Mouse (Mus musculus) megakaryocyte-erythroid progenitor cell, adult 5-6 weeks (primary cell): ENCODE results near the gene Gstm2. TPM values are rescaled to one million over a fixed set of nuclear protein-coding genes. Genes with fewer than 3 reads are reported as not detected.
"Not testable (repeated sequence)": the region's sequence is repeated elsewhere in the genome, so short reads cannot be mapped to it uniquely, and the experiment has no call there.

Source experiments
- ATAC-seq: replicated peaks from 2 replicates; pipeline ENCODE4 v1.8.0; 2016; ENCODE audit warnings: mild to moderate bottlenecking, inconsistent platforms; ENCODE audit not compliant: severe bottlenecking, poor library complexity, low FRiP score, low TSS enrichment
- total RNA-seq, 2 experiments: library from RNA; stranded (forward) in 1 of 2; stranded (reverse) in 1 of 2; fragments of 200-1000, 215-1000 nt in 1 of 2; fragments of >200 nt in 1 of 2; fragmentation: Nextera tagmentation in 1 of 2; gene quantifications; 2 replicates each; pipeline ENCODE4 v1.2.3; 2014 to 2017

The Gstm2 gene
- total RNA-seq, 2 experiments from 2014 or later: 1.5 TPM; not detected in 1

GRCm38 (mm10) chr3:107950531-107950930 is 35.7 kb downstream of the Gstm2 start:
- no peak for ATAC-seq

GRCm38 (mm10) chr3:107949461-107949860 is 36.8 kb downstream of the Gstm2 start:
- ATAC-seq: not testable (repeated sequence)

- ATAC-seq: no peak
Measured at GRCm38 (mm10) chr3:107945729-107946128, 40.5 kb downstream of the Gstm2 start.

- ATAC-seq: no peak
Measured at GRCm38 (mm10) chr3:107943239-107943990, 42.8 kb downstream of the Gstm2 start, which contains the start of gene Gstm6. Gstm6 (minus strand) TSS chr3:107943749.

GRCm38 (mm10) chr3:107941261-107941660 is 45.0 kb downstream of the Gstm2 start:
- ATAC-seq: no peak

- ATAC-seq: no peak
Measured at GRCm38 (mm10) chr3:107940524-107940923, 45.7 kb downstream of the Gstm2 start.

GRCm38 (mm10) chr3:107939830-107940229 is 46.4 kb downstream of the Gstm2 start:
- ATAC-seq: 0 out of 2 replicates have a peak, but pooled peaks have one; percentile 10

GRCm38 (mm10) chr3:107939403-107939802 is 46.9 kb downstream of the Gstm2 start:
- ATAC-seq: peak; percentile 71

- no peak for ATAC-seq
Measured at GRCm38 (mm10) chr3:107935888-107936287, 50.4 kb downstream of the Gstm2 start.

- ATAC-seq: no peak
Measured at GRCm38 (mm10) chr3:107935268-107935667, 51.0 kb downstream of the Gstm2 start.

GRCm38 (mm10) chr3:107932128-107932527 is 54.1 kb downstream of the Gstm2 start:
- ATAC-seq: no peak

Other genes starting within 250 kb of the Gstm2 start
- gene Csf1, start 226.0 kb downstream of the Gstm2 start, total RNA-seq (2014; fragmentation: Nextera tagmentation): 0.35 TPM in 1 of 2 replicates, not detected in the other
- 0.50 TPM in 1 of 2 replicates, not detected in the other for gene Csf1, start 226.0 kb downstream of the Gstm2 start, total RNA-seq (2017)
- not detected in 2 replicates for gene Eps8l3, start 109.2 kb downstream of the Gstm2 start, total RNA-seq (2014; fragmentation: Nextera tagmentation)
- gene Eps8l3, start 109.2 kb downstream of the Gstm2 start, total RNA-seq (2017): not detected in 2 replicates
- gene Gstm5, start 90.6 kb downstream of the Gstm2 start, total RNA-seq (2014; fragmentation: Nextera tagmentation): 233 and 255 TPM in 2 replicates
- gene Gstm5, start 90.6 kb downstream of the Gstm2 start, total RNA-seq (2017): 231 and 241 TPM in 2 replicates
- gene Gstm7, start 54.6 kb downstream of the Gstm2 start, total RNA-seq (2014; fragmentation: Nextera tagmentation): 0.62 and 6.3 TPM in 2 replicates
- 1.9 TPM in 1 of 2 replicates, not detected in the other for gene Gstm7, start 54.6 kb downstream of the Gstm2 start, total RNA-seq (2017)
- gene Gstm6, start 42.7 kb downstream of the Gstm2 start, total RNA-seq (2014; fragmentation: Nextera tagmentation): not detected in 2 replicates
- gene Gstm6, start 42.7 kb downstream of the Gstm2 start, total RNA-seq (2017): not detected in 2 replicates
- not detected in 2 replicates for gene Gstm3, start 17.2 kb downstream of the Gstm2 start, total RNA-seq (2014; fragmentation: Nextera tagmentation)
- gene Gstm3, start 17.2 kb downstream of the Gstm2 start, total RNA-seq (2017): not detected in 2 replicates
- 9.1 and 18.8 TPM in 2 replicates for gene Gstm1, start 31.5 kb upstream of the Gstm2 start, total RNA-seq (2014; fragmentation: Nextera tagmentation)
- gene Gstm1, start 31.5 kb upstream of the Gstm2 start, total RNA-seq (2017): 8.4 and 14.7 TPM in 2 replicates
- gene Gstm4, start 58.4 kb upstream of the Gstm2 start, total RNA-seq (2014; fragmentation: Nextera tagmentation): 2.8 and 3.6 TPM in 2 replicates
- 1.7 and 2.9 TPM in 2 replicates for gene Gstm4, start 58.4 kb upstream of the Gstm2 start, total RNA-seq (2017)
- 56.9 and 63.8 TPM in 2 replicates for gene Ampd2, start 100.2 kb upstream of the Gstm2 start, total RNA-seq (2014; fragmentation: Nextera tagmentation)
- gene Ampd2, start 100.2 kb upstream of the Gstm2 start, total RNA-seq (2017): 23.8 and 41.6 TPM in 2 replicates
- gene Gnat2, start 106.3 kb upstream of the Gstm2 start, total RNA-seq (2014; fragmentation: Nextera tagmentation): 0.64 TPM in 1 of 2 replicates, not detected in the other
- 1.7 TPM in 1 of 2 replicates, not detected in the other for gene Gnat2, start 106.3 kb upstream of the Gstm2 start, total RNA-seq (2017)
- gene Gnai3, start 159.7 kb upstream of the Gstm2 start, total RNA-seq (2014; fragmentation: Nextera tagmentation): 59.5 and 66.7 TPM in 2 replicates
- 114 and 126 TPM in 2 replicates for gene Gnai3, start 159.7 kb upstream of the Gstm2 start, total RNA-seq (2017)
- gene Gpr61, start 168.4 kb upstream of the Gstm2 start, total RNA-seq (2014; fragmentation: Nextera tagmentation): not detected in 2 replicates
- gene Gpr61, start 168.4 kb upstream of the Gstm2 start, total RNA-seq (2017): not detected in 2 replicates
- gene Amigo1, start 199.9 kb upstream of the Gstm2 start, total RNA-seq (2014; fragmentation: Nextera tagmentation): 1.3 and 2.3 TPM in 2 replicates
- gene Amigo1, start 199.9 kb upstream of the Gstm2 start, total RNA-seq (2017): 0.66 and 1.9 TPM in 2 replicates
- gene Cyb561d1, start 214.8 kb upstream of the Gstm2 start, total RNA-seq (2014; fragmentation: Nextera tagmentation): 3.8 and 5.0 TPM in 2 replicates
- gene Cyb561d1, start 214.8 kb upstream of the Gstm2 start, total RNA-seq (2017): 3.5 and 4.6 TPM in 2 replicates
- 8.3 and 12.1 TPM in 2 replicates for gene Atxn7l2, start 224.5 kb upstream of the Gstm2 start, total RNA-seq (2014; fragmentation: Nextera tagmentation)
- 1.9 and 3.2 TPM in 2 replicates for gene Atxn7l2, start 224.5 kb upstream of the Gstm2 start, total RNA-seq (2017)
- gene Sypl2, start 240.2 kb upstream of the Gstm2 start, total RNA-seq (2014; fragmentation: Nextera tagmentation): not detected in 2 replicates
- gene Sypl2, start 240.2 kb upstream of the Gstm2 start, total RNA-seq (2017): not detected in 2 replicates